Mouse (Mus musculus): Measurements from ENCODE around the gene Mthfd1l.
A peak's percentile ranks its signal among the peaks of the same experiment; 100 is the strongest.

Gene Mthfd1l

DNA sequence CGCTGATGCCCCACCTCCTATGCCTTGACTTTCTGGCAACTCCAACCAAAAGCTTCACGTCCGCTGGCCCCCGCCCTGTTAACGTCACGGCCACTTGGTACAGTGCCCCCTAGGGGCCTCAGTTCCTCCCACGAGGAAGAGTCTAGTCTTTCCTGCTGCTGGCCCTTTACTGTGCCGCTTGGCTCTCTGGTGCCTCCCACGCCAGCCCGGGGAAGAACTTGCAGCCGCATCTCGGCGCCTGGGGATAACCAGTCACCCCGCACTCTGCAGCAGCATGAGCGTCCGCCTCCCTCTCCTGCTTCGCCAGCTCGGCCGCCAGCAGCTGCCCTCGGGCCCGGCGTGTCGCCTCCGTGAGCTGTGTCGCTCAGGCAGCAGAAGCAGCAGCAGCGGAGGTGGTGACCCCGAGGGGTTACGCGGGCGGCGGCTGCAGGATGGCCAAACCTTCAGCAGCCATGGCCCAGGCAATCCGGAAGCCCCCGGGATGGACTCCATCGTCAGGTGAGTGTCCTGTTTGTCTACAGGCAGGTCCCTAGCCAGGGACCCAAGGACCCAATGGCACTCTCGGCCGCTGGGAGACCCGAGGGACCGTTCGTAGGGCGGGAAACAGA, at the start of gene Mthfd1l:
Mthfd1l (plus strand) TSS at position 138 of the 608 bp plus-strand sequence.
- peak; percentile 90 to 92 for DNase-seq

DNA sequence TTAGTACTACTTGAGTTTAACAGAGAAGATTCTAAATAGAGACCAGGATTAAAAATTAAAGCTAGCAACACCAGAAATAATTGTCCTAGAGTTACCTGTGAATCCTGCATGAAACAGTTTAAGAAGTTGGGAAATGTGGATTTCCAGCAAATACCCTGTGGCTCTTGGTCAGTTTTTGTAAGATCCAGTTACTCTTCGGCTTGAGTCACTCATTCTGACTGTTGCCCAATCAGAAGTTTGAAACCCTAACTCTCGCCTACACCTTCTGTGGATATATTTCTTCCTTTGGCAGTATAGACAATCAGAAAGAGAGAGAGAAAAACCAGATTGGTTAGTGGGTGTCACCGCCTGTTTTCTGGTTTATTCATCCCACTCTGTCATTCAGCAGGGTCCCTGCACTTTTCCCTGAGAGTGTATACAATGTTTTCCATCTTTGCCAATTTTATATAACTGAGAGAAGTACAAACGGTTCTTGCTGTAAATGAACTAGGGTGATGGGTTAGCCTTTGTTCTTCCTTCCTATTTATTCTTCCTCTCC, 44.8 kb upstream of the Mthfd1l start:
- DNase-seq = no peak

DNA sequence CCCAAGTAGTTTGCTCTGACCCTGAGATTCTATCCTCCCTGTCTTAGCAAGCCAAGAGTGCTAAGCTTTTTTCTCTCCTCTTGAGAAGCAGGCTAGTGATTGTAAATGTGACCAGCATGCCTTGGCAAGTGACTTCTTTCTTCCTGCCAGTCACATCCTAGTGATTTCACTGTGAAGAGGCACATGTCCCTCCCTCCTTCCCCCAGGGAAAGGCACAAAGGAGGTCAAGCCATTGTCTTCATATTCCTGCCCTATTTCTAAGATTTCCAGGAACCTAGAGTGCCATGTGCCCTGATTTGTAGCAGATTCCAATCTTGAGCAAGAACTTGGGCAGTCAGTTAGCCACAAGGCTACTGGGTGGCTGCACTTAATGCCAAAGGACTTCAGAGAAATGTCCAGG, 41.1 kb upstream of the Mthfd1l start:
- DNase-seq = no peak

DNA sequence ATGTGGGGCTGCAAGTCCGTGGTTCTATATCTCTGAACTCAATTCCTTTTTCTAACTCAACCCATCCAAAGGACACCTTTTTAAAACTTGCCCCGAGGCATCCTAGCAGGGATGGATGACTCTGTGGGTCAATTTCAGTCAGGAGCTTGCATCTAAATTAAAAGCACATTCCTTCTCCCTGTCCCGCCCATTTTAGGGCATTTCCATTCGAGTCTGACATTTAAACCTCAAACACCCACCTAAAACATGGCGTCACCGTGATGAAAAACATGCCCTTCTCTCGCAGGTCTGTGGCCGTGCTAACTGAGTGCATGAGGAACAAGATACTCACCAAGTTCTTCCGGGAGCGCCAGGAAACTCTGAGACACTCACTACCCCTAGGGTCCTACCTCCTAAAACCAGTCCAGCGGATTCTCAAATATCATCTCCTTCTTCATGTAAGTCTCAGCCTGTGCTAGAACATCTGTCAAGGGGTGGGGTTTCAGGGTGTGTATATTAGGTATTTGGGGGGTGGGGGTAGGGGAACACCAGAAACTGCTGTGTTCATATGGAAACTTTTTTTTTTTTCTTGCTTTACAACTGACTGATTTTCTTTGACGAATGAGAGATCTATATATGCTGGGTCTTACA, 39.5 kb upstream of the Mthfd1l start:
- DNase-seq = no peak

DNA sequence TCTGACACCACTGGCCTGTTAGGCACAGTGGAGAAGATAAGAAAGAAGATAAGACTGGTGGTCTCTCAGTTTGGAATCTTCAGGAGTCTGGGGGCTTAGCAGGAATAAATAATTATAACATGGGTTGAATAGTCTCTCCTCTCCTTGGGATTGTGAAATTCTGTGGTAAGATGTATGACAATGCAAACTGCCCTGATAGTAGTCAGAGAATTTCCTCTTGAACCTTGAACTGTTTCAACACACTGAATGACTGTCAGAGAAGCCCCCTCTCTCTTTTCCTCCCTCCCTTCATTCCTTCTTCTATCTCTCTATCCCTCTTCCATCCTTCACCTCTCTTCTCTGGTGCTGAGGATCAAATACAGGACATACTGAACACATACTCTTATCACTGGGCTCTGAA, 36.1 kb upstream of the Mthfd1l start:
- no peak for DNase-seq

DNA sequence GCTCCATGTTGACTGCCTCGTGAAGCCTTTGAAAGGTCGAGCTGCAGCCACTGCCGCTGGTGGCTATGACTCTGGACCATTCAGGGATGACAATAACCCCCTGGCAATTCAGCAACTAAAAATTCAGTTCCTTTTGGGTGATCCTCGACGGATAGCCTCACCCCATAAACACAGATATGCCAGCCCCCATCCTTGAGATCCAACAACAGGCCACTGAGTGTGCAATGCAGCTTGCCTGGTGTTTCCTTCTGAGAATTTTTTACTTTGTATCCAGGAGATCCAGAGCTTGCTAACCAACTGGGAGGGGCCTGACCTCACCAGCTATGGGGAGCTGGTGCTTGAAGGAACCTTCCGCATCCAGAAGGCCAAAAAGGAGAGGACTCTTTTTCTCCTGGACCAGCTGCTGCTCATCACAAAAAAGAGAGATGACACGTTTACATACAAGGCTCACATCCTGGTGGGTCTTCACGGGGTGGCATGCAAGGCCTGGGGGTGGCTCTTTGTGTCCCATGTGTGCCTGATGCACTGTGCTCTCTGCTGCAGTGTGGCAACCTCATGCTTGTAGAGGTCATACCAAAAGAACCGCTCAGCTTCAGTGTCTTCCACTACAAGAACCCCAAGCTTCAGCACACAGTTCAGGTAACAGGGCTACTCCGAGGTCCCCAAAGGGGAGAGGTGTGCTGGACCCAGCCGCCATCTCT, 32.9 kb upstream of the Mthfd1l start:
- DNase-seq = no peak

DNA sequence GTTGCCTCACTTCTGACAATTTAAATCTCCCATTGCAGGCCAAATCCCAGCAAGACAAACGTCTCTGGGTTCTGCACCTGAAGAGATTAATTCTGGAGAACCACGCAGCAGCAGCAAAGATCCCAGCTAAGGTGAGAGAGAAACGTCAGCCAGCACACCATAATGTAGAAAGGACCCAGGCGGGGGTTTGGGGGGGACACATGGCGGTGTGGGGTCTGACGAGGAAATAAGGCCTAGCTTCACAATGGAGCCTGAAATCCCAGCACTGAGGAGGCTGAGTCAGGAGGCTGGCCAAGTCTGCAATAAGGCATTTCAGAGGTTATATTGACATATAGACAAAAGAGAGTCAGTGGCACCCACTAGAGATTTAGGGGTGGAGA, 32.3 kb upstream of the Mthfd1l start:
- DNase-seq = no peak

DNA sequence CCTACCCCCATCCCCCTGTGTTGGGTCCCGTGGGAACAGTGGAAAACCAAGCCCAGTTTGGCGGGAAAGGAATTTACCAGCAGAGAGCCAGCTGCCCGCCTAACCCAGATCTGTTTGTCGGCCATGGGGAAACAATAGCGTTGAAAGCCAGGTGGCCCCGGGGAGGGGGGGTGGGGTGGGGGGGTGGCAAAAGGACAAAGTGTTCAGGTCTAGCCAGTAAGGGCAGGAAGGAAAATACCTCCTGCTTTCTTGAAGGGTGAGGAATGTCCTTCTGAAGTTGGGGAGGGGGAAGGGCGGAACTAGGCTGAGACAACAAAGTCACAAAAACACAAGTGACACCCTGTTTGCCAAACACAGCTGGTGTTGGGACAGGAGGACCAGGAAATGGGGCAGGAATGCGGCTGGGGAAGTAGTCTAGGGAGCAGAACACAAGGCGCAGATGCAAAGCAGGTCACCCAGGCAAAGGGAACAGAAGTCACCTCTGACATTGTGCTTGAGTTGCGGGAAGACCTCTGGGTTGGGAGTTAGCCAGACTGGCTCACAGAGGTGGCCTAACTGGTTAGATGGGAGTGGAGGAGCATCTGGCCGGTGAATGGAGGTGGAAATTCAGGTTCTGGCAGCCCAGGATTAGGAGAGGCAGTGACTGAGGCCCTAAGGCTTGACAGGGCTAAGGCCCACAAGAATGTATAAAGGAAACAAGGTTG, 31.7 kb upstream of the Mthfd1l start:
- DNase-seq = no peak

DNA sequence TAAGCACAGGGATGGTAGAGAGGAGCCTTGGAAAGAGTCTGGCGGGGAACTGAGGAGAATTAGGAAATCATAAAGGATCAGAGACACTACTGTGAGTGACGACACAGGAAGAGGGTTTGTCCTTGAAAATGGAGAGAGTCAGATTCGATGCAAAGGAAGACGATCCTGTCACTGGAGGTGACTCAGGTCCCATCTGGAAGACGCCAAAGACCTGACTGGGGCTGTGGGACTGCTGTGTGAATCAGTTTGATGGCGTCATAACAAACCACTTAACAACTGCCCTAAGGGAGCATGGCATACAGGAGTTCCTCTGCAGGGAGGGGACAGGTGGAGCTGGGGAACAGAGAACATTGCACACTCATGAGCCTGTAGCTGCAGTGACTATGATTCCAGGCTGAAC, 30.6 kb upstream of the Mthfd1l start:
- no peak for DNase-seq

DNA sequence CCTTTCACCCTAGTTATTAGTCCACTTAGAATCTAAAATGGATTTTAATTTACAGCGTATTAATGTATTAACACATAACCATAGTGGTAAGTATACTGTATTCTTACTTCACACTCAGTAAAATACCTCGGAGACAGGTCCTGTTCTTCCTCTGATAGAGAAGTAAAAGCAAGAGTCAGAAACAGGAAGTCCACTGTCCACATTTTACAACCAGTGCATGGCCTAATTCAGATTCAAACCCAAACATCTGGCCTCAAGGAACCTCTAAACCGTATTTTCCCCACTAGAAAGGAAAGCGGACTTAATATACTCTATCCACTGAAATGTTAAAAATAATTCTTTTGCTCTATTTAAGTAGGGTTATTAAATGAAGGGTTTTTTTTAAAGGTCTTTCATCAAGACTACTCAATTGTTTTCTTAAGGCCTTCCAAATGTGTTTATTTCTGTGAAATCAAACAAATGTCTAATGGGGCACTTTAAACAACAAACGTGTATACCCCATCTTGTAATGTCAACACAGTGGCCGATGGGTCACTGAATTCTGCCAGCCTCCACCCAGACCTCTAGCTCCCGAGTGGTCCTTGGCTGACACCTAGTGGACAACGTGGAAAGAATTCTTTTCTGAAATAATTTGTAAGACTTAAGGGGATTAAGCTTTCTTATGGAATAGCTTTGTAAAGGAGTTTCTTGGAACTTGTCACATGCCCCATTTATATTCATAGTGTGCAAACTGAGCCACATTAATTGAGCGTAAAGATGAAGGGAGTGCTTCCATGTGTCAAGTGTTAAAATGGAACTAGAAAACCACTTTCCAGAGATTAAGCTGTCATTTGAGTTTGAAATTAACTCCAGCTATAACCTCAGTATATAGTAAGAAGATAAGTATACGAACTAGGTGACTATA, 29.2 kb upstream of the Mthfd1l start:
- DNase-seq = peak; percentile 74

DNA sequence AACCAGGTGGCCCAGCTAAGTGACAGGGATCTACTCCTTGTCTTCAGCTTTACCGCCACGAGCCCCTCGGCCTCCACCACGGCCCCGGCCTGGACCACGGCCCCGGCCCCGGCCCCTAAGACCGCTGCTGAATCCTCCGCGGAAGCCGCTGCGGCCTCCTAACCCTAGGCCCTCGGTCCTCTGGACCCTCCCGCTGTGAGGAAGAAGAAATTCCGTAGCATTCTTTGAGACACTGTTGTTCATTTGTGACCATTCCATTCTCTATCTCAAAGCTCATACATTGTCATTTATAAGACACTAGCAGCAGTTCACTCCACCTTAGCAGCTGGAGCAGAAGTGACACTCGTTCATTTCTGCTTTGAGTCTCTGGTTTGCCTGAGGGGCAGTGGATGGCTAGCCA, 26.0 kb upstream of the Mthfd1l start:
- no peak for DNase-seq

DNA sequence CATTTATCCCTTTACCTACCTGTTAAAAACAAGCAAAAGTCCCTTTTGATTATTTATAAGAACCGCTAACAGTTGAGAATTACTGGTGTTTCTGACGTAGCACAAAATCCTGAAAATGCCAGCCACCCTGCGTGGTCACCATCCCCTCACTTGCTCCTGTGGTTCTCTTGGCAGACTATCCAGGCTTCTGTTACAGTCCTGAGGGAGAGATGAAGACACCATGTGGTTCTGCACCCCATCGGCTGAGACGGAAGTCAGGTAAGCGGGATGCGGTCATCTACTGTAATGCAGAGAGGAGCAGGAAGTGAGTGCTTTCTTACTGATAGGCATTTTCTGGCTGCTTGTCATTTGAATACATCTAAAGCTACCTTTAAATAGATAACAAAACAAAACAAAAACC, 25.6 kb upstream of the Mthfd1l start:
- no peak for DNase-seq

DNA sequence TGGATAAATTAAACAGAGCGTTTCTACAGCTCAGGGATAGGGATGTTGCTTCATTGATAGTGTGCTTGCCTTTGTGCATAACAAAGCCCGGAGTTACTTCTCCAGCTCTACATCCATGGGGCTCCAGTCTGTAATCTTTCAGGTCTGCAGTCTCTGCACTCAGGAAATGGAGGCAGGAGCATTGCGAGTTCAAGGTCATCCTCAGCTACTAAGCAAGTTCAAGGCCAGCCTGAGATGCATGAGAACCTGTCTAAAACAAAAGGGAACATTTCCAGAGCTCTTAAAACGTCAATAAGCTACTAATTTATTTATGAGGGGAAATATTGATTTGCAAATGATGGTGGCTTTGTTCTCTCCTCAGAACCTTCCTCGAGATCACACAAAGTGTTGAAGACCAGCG, 23.6 kb upstream of the Mthfd1l start:
- no peak for DNase-seq

DNA sequence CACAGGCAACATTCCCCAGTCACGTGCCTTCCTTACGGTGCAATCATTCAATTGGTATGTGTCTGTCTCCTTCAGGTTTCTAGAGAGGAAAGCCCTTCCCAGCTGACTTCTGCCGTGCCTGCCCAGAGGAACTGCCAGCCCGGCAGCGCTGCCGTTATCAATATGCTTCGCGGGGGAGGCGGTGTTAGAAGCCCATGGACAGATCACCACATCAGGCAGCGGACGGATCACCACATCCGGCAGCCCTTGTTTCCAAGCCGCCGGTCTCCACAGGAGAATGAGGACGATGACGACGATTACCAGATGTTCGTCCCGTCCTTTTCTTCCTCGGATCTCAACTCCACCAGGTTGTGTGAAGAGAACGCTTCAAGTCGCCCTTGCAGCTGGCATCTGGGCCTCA, 16.4 kb upstream of the Mthfd1l start:
- no peak for DNase-seq

DNA sequence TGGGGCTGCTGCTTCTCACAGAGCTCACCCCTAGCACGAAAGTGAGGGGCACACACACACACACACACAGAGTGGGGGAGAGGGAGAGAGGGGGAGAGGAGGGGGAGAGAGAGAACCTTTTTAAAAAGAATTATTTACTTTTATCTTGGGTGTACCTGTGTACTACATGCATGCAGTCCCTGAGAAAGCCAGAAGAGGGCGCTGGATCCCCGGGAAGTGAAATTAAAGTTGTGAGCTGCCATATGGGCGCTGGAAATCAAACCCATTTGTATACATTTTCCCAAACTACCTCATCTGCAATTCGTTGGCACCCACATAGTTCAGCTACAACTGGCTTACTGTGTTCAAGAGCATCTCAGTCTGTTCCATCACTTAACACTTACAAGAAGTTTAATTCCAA, 14.3 kb upstream of the Mthfd1l start:
- DNase-seq = peak in 1 of 2 experiments; percentile 13

DNA sequence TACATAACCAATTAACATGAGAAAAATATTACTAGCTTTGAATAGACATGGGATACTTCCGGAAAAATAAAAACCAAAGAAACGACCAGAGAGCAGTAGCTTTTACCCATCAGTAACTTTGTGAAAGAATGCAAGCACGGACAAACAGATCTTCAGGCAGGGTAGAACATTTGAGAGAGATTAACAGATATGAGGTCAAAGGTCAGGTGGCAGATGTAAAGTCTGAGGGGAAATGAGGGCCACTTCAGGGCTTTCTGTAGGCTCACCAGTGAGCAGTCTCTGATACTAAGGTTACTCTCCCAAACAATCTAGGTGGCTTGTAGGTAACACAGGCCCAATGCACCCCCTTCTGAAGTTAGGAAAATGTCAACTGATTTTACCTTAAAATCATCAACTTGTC, 3.9 kb upstream of the Mthfd1l start:
- DNase-seq = no peak

DNA sequence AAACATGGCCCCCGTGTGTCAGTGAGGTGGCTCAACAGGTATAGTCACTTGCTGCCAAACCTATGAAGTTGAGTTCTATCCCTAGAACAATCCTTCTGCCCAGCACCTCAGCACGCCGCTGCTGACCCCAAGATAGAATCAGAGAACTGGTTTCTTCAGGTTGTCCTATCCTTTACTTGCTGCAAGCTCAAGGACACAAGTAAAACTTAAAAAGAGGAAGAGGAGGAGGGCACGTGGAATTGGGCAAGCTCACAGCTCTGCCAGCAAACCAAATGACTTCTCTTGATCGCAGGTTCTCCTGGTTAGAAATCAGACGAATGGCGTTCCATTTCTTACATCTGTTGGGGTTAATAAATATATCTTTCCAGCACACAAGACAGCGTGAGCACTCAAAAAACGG, 681 bp upstream of the Mthfd1l start:
- DNase-seq = peak in 1 of 2 experiments; percentile 2

DNA sequence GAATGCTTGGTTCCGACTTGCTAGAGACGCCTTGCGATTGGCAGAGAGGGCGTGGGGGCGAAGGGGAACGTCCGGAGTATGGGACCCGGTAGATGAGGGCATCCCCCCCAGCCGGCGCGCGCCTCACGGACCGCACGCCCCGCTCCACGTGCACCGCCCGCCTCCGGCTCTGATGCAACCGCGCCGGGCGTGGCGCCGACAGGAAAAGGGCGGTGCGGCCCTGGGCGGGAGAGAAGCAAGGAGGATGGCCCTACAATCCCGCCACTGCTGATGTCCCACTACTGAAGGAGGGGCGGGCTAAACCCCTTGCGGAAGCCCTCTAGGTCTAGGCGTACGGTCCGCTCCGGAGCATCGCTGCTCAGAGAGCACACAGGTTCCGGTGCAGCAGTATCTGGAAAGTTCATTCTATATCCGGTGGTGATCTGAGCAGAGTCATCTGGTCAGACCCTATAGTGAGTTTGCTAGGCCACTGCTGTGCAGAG, 712 bp downstream of the Mthfd1l start:
- peak; percentile 87 to 88 for DNase-seq

DNA sequence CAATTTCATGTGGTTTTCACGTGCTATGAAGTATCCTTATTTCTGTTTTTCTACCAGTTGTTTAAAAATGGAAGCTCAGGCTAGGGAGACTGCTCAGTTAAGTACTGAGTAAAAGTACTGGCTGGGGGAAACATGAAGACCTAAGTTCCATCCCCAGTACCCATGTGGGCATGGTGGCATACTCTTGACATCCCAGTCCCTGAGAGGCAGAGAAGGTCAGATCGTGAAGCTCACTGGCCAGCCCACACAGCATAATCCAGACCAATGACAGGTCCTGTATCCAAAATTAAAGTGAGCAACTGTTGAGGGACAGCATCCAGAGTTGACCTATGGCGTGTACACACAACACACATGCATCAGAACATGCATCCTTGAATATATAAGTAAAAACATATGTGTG, 1.5 kb downstream of the Mthfd1l start:
- DNase-seq = no peak

DNA sequence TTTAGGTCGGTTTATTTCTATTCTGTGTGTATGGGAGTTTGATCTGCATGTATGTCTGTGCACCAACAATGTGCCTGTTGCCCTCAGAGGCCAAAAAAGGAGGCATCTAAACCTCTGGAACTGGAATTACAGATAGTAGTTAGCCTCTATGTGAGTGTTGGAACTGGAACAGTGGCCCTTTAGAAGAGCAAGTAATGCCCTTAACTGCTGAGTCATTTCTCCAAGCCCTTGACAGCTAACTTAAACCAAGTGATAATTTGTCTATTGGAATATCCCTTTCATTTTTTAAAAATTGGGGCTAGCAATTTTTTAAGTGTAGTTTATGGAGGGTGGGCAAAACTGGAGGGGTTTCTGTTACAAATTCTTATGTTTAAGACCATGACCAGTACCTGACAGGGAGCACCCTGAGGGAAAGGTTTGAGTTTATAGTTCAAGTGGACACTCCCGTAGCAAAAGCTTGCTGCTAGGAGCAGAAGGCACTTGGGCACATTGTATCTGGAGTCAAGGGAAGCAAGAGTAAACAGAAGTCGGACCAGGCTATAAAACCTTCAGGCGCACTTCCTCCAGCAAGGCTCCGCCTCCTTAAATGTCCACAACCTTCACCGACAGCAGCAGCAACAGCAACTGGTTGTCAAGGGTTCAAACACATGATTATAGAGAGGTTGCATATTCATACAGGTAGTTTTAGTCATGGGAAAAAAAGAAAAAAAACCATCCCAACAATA, 3.1 kb downstream of the Mthfd1l start:
- no peak for DNase-seq

DNA sequence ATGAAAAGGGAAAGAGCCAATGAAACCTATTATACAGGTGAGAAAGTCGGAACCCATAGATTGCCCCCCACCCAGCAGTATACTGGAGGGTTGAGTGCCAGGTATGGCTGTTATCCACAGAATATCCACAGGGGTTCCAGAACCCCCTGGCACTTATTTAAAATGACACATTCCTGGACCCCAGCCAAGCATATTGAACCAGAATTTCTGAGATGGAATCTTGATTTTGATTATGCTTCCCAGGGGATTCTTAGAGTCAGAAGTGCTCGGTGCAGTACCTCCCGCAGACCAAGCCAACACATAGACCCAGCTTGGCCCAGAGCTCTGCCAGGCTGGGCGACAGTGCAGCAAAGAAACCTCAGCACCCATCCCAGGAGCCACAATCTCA, 3.7 kb downstream of the Mthfd1l start:
- DNase-seq = no peak

DNA sequence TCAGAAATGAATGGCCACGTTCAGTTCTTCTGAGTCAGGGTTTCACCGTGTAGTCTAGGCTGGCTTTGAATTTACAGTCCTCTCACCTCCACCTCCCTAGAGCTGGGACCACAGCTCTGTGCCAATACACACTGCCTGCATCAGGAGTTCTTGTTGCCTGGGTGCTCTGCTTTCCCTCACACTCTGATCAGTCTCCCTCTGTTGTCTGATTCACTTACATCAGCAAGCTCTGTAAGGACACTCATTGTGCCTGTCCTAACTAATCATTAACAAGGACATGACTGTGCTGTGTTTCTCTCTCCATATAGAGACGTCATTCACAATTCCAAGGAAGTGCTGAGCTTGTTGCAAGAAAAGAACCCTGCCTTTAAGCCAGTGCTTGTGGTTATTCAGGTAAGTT, 5.4 kb downstream of the Mthfd1l start:
- DNase-seq = no peak

All from B cell, adult 2 months (primary cell).